Mouse (Mus musculus) lung, adult 2 months (tissue): ENCODE measurements around the gene Gnat2.

Experiments used
- CTCF ChIP-seq: fragments of 200-500 bp; IDR thresholded peaks from 2 replicates; pipeline ENCODE4 v1.5.1; 2011; ENCODE audit warnings: mild to moderate bottlenecking, low read length, control low read depth; ENCODE audit not compliant: insufficient read depth
- POLR2A ChIP-seq: fragments of 200-500 bp; IDR thresholded peaks from 2 replicates; pipeline ENCODE4 v1.6.1; 2011; ENCODE audit warnings: low read depth, mild to moderate bottlenecking, control low read depth, low read length, borderline replicate concordance; ENCODE audit errors: extremely low read depth

GRCm38 (mm10) chr3:108061420-108061819, 31.2 kb upstream of the Gnat2 start:
- peak; percentile 34; the same call in 1 of the 2 replicates for TF ChIP-seq CTCF
- TF ChIP-seq POLR2A: no peak
